Mouse (Mus musculus) MEL (cell line): Measurements from ENCODE around the gene Endog.

Source experiments
- CTCF ChIP-seq, 3 experiments: IDR thresholded peaks in 2 of 3; conservative IDR thresholded peaks in 1 of 3; 2 replicates each; pipeline ENCODE4 v1.5.1; 2011 to 2012; ENCODE audit warnings: low read length in 3 of 3, low read depth in 2 of 3, mild to moderate bottlenecking in 2 of 3, improper control_type of control experiment in 1 of 3, inconsistent platforms in 1 of 3, mixed read lengths in 1 of 3, moderate library complexity in 1 of 3; ENCODE audit not compliant: control insufficient read depth in 1 of 3, insufficient read depth in 1 of 3, poor library complexity in 1 of 3, severe bottlenecking in 1 of 3
- E2F4 ChIP-seq: IDR thresholded peaks from 2 replicates; pipeline ENCODE4 v1.6.1; 2011; ENCODE audit warnings: low read depth, low read length, improper control_type of control experiment, borderline replicate concordance
- ELF1 ChIP-seq: IDR thresholded peaks from 2 replicates; pipeline ENCODE4 v1.6.1; 2014; ENCODE audit warnings: low read depth, mild to moderate bottlenecking, inconsistent platforms, low read length, improper control_type of control experiment, moderate library complexity
- EP300 ChIP-seq, 2 experiments: IDR thresholded peaks; 2 replicates each; pipeline ENCODE4 v1.6.1; 2011; ENCODE audit warnings: improper control_type of control experiment in 2 of 2, low read length in 2 of 2, low read depth in 1 of 2, mild to moderate bottlenecking in 1 of 2
- GATA1 ChIP-seq: IDR thresholded peaks from 2 replicates; pipeline ENCODE4 v1.6.1; 2011; ENCODE audit warnings: low read depth, low read length, improper control_type of control experiment
- MAFK ChIP-seq: IDR thresholded peaks from 2 replicates; pipeline ENCODE4 v1.6.1; 2011; ENCODE audit warnings: low read depth, mild to moderate bottlenecking, low read length, improper control_type of control experiment, borderline replicate concordance
- MAX ChIP-seq: IDR thresholded peaks from 2 replicates; pipeline ENCODE4 v1.6.1; 2011; ENCODE audit warnings: low read length, improper control_type of control experiment
- MEF2A ChIP-seq: IDR thresholded peaks from 2 replicates; pipeline ENCODE4 v1.6.1; 2014; ENCODE audit warnings: low read depth, mild to moderate bottlenecking, inconsistent platforms, low read length, improper control_type of control experiment; ENCODE audit not compliant: poor library complexity, insufficient replicate concordance, severe bottlenecking; ENCODE audit errors: extremely low read depth
- POLR2A ChIP-seq, 2 experiments: IDR thresholded peaks; 2 replicates each; pipeline ENCODE4 v1.6.1; 2011 to 2012; ENCODE audit warnings: low read length in 2 of 2, mild to moderate bottlenecking in 2 of 2, control low read depth in 1 of 2, improper control_type of control experiment in 1 of 2, low read depth in 1 of 2, moderate library complexity in 1 of 2; ENCODE audit not compliant: control insufficient read depth in 1 of 2, insufficient read depth in 1 of 2, poor library complexity in 1 of 2
- RAD21 ChIP-seq: IDR thresholded peaks from 2 replicates; pipeline ENCODE4 v1.6.1; 2011; ENCODE audit warnings: mild to moderate bottlenecking, low read depth, low read length, improper control_type of control experiment
- SIN3A ChIP-seq: IDR thresholded peaks from 2 replicates; pipeline ENCODE4 v1.6.1; 2012; ENCODE audit warnings: low read length, improper control_type of control experiment, inconsistent platforms
- TAL1 ChIP-seq: IDR thresholded peaks from 2 replicates; pipeline ENCODE4 v1.6.1; 2012; ENCODE audit warnings: mild to moderate bottlenecking, inconsistent platforms, low read length, moderate library complexity, mixed read lengths
- USF2 ChIP-seq, 2 experiments: IDR thresholded peaks; 2 replicates each; pipeline ENCODE4 v1.6.1; 2011 to 2012; ENCODE audit warnings: improper control_type of control experiment in 2 of 2, low read length in 2 of 2, borderline replicate concordance in 1 of 2, inconsistent platforms in 1 of 2, low read depth in 1 of 2, mild to moderate bottlenecking in 1 of 2; ENCODE audit not compliant: insufficient read depth in 1 of 2
- ZMIZ1 ChIP-seq: IDR thresholded peaks from 2 replicates; pipeline ENCODE4 v1.6.1; 2012; ENCODE audit warnings: low read depth, mild to moderate bottlenecking, inconsistent platforms, low read length, improper control_type of control experiment, moderate library complexity

- no peak for TF ChIP-seq MAFK
- TF ChIP-seq E2F4: no peak
- no peak for TF ChIP-seq EP300 (IDR thresholded peaks at IDR 0.05; ENCODE audit: low read depth in 1 of 2, low read length in 2 of 2)
- no peak for TF ChIP-seq TAL1
- no peak for TF ChIP-seq MAX
- no peak for TF ChIP-seq ZMIZ1
- TF ChIP-seq GATA1: no peak
- no peak for TF ChIP-seq SIN3A
- no peak for TF ChIP-seq MEF2A
- TF ChIP-seq USF2 (IDR thresholded peaks at IDR 0.05; ENCODE audit: borderline replicate concordance in 1 of 2, insufficient read depth in 1 of 2, low read depth in 1 of 2, low read length in 2 of 2): no peak
- TF ChIP-seq CTCF (IDR thresholded peaks at IDR 0.05 in 2 of 3, conservative IDR thresholded peaks at IDR 0.05 in 1 of 3; ENCODE audit: control insufficient read depth in 1 of 3, insufficient read depth in 1 of 3, low read depth in 2 of 3, low read length in 3 of 3, poor library complexity in 1 of 3, severe bottlenecking in 1 of 3): no peak
- no peak for TF ChIP-seq POLR2A (IDR thresholded peaks at IDR 0.05; ENCODE audit: control insufficient read depth in 1 of 2, insufficient read depth in 1 of 2, low read depth in 1 of 2, low read length in 2 of 2, poor library complexity in 1 of 2)
- TF ChIP-seq ELF1: no peak
- TF ChIP-seq RAD21: no peak
Measured at GRCm38 (mm10) chr2:30173541-30174240, 2.4 kb downstream of the Endog start.
